Mouse (Mus musculus): ENCODE measurements at regions not wholly inside any gene's neighbourhood (a gene's known extent, or its start where the extent isn't known, plus 50 kb on each side); places are given as distances from the start of the nearest gene placed in this dataset.
A peak's percentile ranks its signal among the peaks of the same experiment; 100 is the strongest.

- DNase-seq = no peak
Measured at GRCm38 (mm10) chr12:104562961-104563360, 89.8 kb upstream of the Gsc start.

- no peak for DNase-seq
Measured at GRCm38 (mm10) chr12:104560934-104561565, 87.9 kb upstream of the Gsc start.

GRCm38 (mm10) chr12:104557761-104558160 lies 84.6 kb upstream of the Gsc start:
- DNase-seq = no peak

GRCm38 (mm10) chr12:104557307-104557706 lies 84.2 kb upstream of the Gsc start:
- DNase-seq = no peak

GRCm38 (mm10) chr12:104548586-104548985 lies 75.5 kb upstream of the Gsc start:
- DNase-seq = no peak

DNA sequence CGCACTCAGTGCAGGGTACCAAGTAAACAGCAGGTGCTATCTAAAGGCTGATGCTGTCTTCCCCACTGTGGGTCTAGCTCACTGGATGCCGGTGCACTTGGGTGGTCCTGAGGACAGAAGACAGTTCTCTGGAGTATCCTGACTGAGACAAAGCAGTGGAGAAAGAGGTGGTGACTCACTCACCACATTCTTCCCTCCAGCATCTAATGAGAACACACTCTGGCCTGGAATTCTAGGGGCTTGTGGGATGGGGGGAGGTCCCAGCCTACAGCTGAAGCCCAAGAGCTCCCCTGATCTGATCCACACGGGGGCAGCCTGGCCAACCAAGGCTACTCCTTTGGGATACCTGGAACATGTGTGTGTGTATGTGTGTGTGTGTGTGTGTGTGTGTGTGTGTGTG lies 74.4 kb upstream of the Gsc start:
- no peak for DNase-seq

DNA sequence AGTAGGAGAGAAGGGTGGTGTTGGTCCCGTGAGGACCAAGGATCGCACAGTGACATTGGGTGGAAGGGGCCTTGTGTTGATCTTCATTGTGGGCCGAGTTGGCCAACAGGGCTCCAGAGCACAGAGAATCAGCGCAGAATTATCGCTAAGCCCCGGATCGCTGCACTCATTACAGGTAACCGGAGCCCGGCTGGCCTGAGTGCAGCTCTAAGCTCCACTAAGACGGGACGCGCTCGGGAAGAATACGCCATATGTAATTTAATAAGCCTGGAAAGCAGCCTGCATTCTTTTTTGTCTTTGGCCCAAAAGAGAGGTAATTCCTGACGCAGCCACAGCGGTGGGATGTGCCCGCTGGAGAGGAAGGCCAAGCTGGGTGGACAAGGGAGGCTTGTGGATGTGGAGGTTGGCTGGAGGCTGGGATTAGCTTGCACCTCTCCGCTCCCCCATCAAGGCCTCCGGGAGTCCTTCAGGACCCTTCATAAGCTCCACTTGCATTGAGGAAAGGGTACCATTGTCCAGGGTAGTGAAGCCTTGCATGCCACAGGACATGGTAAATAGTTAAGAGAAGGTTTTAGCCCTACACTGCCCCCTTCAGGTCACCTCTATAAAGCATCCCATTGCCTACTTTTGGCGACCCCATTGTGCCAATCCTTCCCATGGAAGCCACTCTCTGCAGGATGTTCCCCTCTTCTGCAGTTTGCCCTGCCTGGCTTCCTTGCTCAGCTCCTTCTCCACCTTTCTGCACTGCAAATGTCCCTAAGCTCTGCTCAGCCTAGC lies 73.1 kb upstream of the Gsc start:
- DNase-seq = no peak

- no peak for DNase-seq
Measured at GRCm38 (mm10) chr12:104539911-104540310, 66.8 kb upstream of the Gsc start.

DNA sequence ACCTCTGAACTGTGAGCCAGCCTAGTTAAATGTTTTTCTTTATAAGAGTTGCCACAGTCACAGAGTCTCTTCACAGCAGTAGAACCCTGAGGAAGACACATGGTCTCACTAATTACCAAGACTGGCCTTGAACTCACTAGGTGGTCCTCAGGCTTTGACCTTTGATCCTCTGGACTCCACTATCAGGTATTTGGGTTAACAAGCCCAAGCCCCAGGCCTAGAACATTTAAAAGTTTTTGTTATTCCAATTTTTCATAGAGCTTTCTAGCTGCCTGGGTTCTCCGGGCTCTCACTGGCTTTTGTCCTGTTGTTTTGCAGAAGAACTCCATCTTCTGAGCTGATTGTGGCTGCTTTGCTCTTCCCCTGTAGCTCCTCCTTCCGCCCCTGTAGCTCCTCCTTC lies 65.3 kb upstream of the Gsc start:
- DNase-seq = no peak

- peak; percentile 35 for DNase-seq
Measured at GRCm38 (mm10) chr12:104531512-104532447, 58.6 kb upstream of the Gsc start.

GRCm38 (mm10) chr12:104530586-104530985 lies 57.5 kb upstream of the Gsc start:
- no peak for DNase-seq
